Mouse (Mus musculus) midbrain, embryonic 10.5 days (tissue): Measurements from ENCODE around the gene Creld2. TPM values are rescaled to one million over a fixed set of nuclear protein-coding genes. Genes with fewer than 3 reads are reported as not detected.
A peak's percentile ranks its signal among the peaks of the same experiment; 100 is the strongest.
"Not testable (repeated sequence)": the region's sequence is repeated elsewhere in the genome, so short reads cannot be mapped to it uniquely, and the experiment has no call there.

Experiments used
- DNase-seq: peaks from one replicate; pipeline ENCODE4 v3.0.0-alpha.2; 2017; ENCODE audit warnings: low spot score
- H3K27ac ChIP-seq: fragments of 300-500 bp; sonication (generic); replicated peaks from 2 replicates; pipeline ENCODE4 v1.5.1; 2016; ENCODE audit warnings: mild to moderate bottlenecking
- H3K27me3 ChIP-seq: fragments of 300-500 bp; sonication (generic); 2 replicates; pipeline ENCODE4 v1.6.1; 2016; ENCODE audit warnings: low read depth, mild to moderate bottlenecking; ENCODE audit not compliant: poor library complexity, severe bottlenecking
- H3K36me3 ChIP-seq: fragments of 300-500 bp; sonication (generic); 2 replicates; pipeline ENCODE4 v1.6.1; 2016; ENCODE audit warnings: mild to moderate bottlenecking, moderate library complexity
- H3K4me1 ChIP-seq: fragments of 300-500 bp; sonication (generic); 2 replicates; pipeline ENCODE4 v1.6.1; 2016
- H3K4me3 ChIP-seq: fragments of 300-500 bp; sonication (generic); 2 replicates; pipeline ENCODE4 v1.5.1; 2016; ENCODE audit warnings: mild to moderate bottlenecking, moderate library complexity
- H3K9me3 ChIP-seq: fragments of 300-500 bp; sonication (generic); replicated peaks from 2 replicates; pipeline ENCODE4 v1.6.1; 2016; ENCODE audit warnings: mild to moderate bottlenecking
- WGBS: fragments of 180-500 bp; shearing (Covaris S2); methylation state at CpG from one replicate; pipeline ENCODE4 v1.1.7; 2016; 5-methylcytosine and 5-hydroxymethylcytosine counted together
- polyA plus RNA-seq: library from polyadenylated mRNA; unstranded; fragments of >200 nt; fragmentation: Nextera tagmentation; extraction: Ambion mirVana; gene quantifications from 2 replicates; pipeline ENCODE4 v1.2.1, GENCODE M21; 2016

Creld2 gene
- polyA plus RNA-seq = 94.7 and 110 TPM in 2 replicates

- Histone ChIP-seq H3K4me3 (peak within 1 kb of the TSS; percentile 94), H3K4me1 (peaks cover 25% of the 10 kb centered on the region), H3K9me3 (no peaks in the 10 kb centered on the region), H3K36me3 (peaks cover 51% of the 10 kb centered on the region), H3K27me3 (no peaks in the 10 kb centered on the region), H3K27ac (peak within 1 kb of the TSS; percentile 91)
- DNase-seq = peak; percentile 100
- WGBS = under 1% methylated on average over 88 of the region's 88 CpGs
Observed at GRCm38 (mm10) chr15:88819026-88819905, at the start of gene Creld2, which contains the start of gene Alg12. Gene Creld2, plus strand, starts transcription at chr15:88819646. Gene Alg12, minus strand, starts transcription at chr15:88819318.

GRCm38 (mm10) chr15:88774630-88775029 lies 44.8 kb upstream of the Creld2 start:
- 99% methylated on average over 5 of the region's 5 CpGs for WGBS
- not testable (repeated sequence) for DNase-seq, H3K4me3 ChIP-seq

GRCm38 (mm10) chr15:88792140-88792850 lies 27.2 kb upstream of the Creld2 start:
- Histone ChIP-seq H3K27me3 (no peaks in the 10 kb centered on the region), H3K36me3 (peaks cover 4% of the 10 kb centered on the region), H3K9me3 (no peaks in the 10 kb centered on the region), H3K4me3 (no peak overlapping the region), H3K4me1 (no peaks in the 10 kb centered on the region), H3K27ac (no peak overlapping the region)
- 82% methylated on average over 4 of the region's 4 CpGs for WGBS
- no peak for DNase-seq

More at GRCm38 (mm10) chr15:88774630-88775029, 44.8 kb upstream of the Creld2 start:
- peaks cover 12% of the 10 kb centered on the region; the same call in 1 of the 2 replicates for H3K9me3 ChIP-seq
- not testable (repeated sequence) for H3K27ac ChIP-seq, H3K27me3 ChIP-seq, H3K4me1 ChIP-seq
- H3K36me3 ChIP-seq = peaks cover 93% of the 10 kb centered on the region

GRCm38 (mm10) chr15:88794729-88795128 lies 24.7 kb upstream of the Creld2 start:
- not testable (repeated sequence) for H3K27me3 ChIP-seq, H3K36me3 ChIP-seq, H3K27ac ChIP-seq, DNase-seq, H3K9me3 ChIP-seq, H3K4me1 ChIP-seq, H3K4me3 ChIP-seq
- 87% methylated on average over 5 of the region's 5 CpGs for WGBS

- 91% methylated on average over 11 of the region's 11 CpGs for WGBS
- H3K27ac ChIP-seq = no peak overlapping the region
- no peaks in the 10 kb centered on the region for H3K27me3 ChIP-seq
- DNase-seq = no peak
- H3K4me1 ChIP-seq = no peaks in the 10 kb centered on the region
- no peak overlapping the region for H3K4me3 ChIP-seq
- peaks cover 14% of the 10 kb centered on the region for H3K36me3 ChIP-seq
- H3K9me3 ChIP-seq = no peaks in the 10 kb centered on the region
Observed at GRCm38 (mm10) chr15:88799950-88800371, 19.5 kb upstream of the Creld2 start.

- Histone ChIP-seq H3K4me3 (no peak overlapping the region), H3K4me1 (no peaks in the 10 kb centered on the region), H3K27me3 (no peaks in the 10 kb centered on the region), H3K36me3 (peaks cover 24% of the 10 kb centered on the region), H3K9me3 (no peaks in the 10 kb centered on the region), H3K27ac (no peak overlapping the region)
- DNase-seq = no peak
- 86% methylated on average over 6 of the region's 6 CpGs for WGBS
Observed at GRCm38 (mm10) chr15:88800921-88801354, 18.5 kb upstream of the Creld2 start.

GRCm38 (mm10) chr15:88801903-88802302 lies 17.5 kb upstream of the Creld2 start:
- Histone ChIP-seq H3K4me3 (no peak overlapping the region), H3K9me3 (no peaks in the 10 kb centered on the region), H3K36me3 (peaks cover 34% of the 10 kb centered on the region), H3K27ac (no peak overlapping the region), H3K27me3 (no peaks in the 10 kb centered on the region), H3K4me1 (no peaks in the 10 kb centered on the region)
- no peak for DNase-seq
- WGBS = 86% methylated on average over 3 of the region's 3 CpGs

GRCm38 (mm10) chr15:88802348-88802747 lies 17.1 kb upstream of the Creld2 start:
- Histone ChIP-seq H3K36me3 (peaks cover 38% of the 10 kb centered on the region), H3K9me3 (no peaks in the 10 kb centered on the region), H3K27me3 (no peaks in the 10 kb centered on the region), H3K27ac (no peak overlapping the region), H3K4me1 (no peaks in the 10 kb centered on the region), H3K4me3 (no peak overlapping the region)
- DNase-seq = no peak
- 91% methylated on average over 6 of the region's 6 CpGs for WGBS

GRCm38 (mm10) chr15:88808121-88808520 lies 11.3 kb upstream of the Creld2 start:
- Histone ChIP-seq H3K4me1 (no peaks in the 10 kb centered on the region), H3K27me3 (no peaks in the 10 kb centered on the region), H3K27ac (no peak overlapping the region), H3K4me3 (no peak overlapping the region), H3K9me3 (no peaks in the 10 kb centered on the region), H3K36me3 (peaks cover 88% of the 10 kb centered on the region)
- WGBS = 87% methylated on average over 8 of the region's 8 CpGs
- no peak for DNase-seq

- no peak overlapping the region for H3K4me3 ChIP-seq
- no peaks in the 10 kb centered on the region for H3K4me1 ChIP-seq
- no peaks in the 10 kb centered on the region for H3K27me3 ChIP-seq
- 95% methylated on average over 2 of the region's 2 CpGs for WGBS
- peaks cover 92% of the 10 kb centered on the region for H3K36me3 ChIP-seq
- no peak for DNase-seq
- no peaks in the 10 kb centered on the region for H3K9me3 ChIP-seq
- H3K27ac ChIP-seq = no peak overlapping the region
Observed at GRCm38 (mm10) chr15:88810369-88810768, 9.1 kb upstream of the Creld2 start.

GRCm38 (mm10) chr15:88813262-88813661 lies 6.2 kb upstream of the Creld2 start:
- H3K4me1 ChIP-seq = peaks cover 3% of the 10 kb centered on the region
- DNase-seq = no peak
- H3K27ac ChIP-seq = no peak overlapping the region
- peaks cover 74% of the 10 kb centered on the region for H3K36me3 ChIP-seq
- no peaks in the 10 kb centered on the region for H3K27me3 ChIP-seq
- WGBS = 93% methylated on average over 3 of the region's 3 CpGs
- H3K9me3 ChIP-seq = no peaks in the 10 kb centered on the region
- no peak overlapping the region for H3K4me3 ChIP-seq

GRCm38 (mm10) chr15:88813873-88814272 lies 5.6 kb upstream of the Creld2 start:
- not testable (repeated sequence) for H3K9me3 ChIP-seq, H3K27me3 ChIP-seq, H3K27ac ChIP-seq, DNase-seq, H3K4me3 ChIP-seq, H3K4me1 ChIP-seq
- peaks cover 68% of the 10 kb centered on the region for H3K36me3 ChIP-seq
- WGBS = 93% methylated on average over 2 of the region's 2 CpGs
